Mouse (Mus musculus) adrenal gland, postnatal 25 days (tissue): Measurements from ENCODE around the gene Mea1. TPM values are rescaled to one million over a fixed set of nuclear protein-coding genes. Genes with fewer than 3 reads are reported as not detected.

Experiments used
- total RNA-seq: library from RNA; stranded (reverse); gene quantifications from 2 replicates; pipeline ENCODE4 v1.2.3, GENCODE M21; 2021

The Mea1 gene
- total RNA-seq, 1 experiment from 2014 or later, result 89.2 TPM

Other genes with a start within 250 kb of the Mea1 start
- gene Crip3, start 249.9 kb upstream of the Mea1 start, total RNA-seq, result 0.61 and 1.4 TPM in 2 replicates
- not detected in 2 replicates for gene Slc22a7, start 240.3 kb upstream of the Mea1 start, total RNA-seq
- gene Ttbk1, start 191.1 kb upstream of the Mea1 start, total RNA-seq, result 0.52 and 0.55 TPM in 2 replicates
- 5.3 and 8.4 TPM in 2 replicates for gene Dnph1, start 182.1 kb upstream of the Mea1 start, total RNA-seq
- gene Cul9, start 132.4 kb upstream of the Mea1 start, total RNA-seq, result 21.1 and 32.5 TPM in 2 replicates
- gene Srf, start 122.6 kb upstream of the Mea1 start, total RNA-seq, result 37.1 and 47.1 TPM in 2 replicates
- 8.0 and 16.8 TPM in 2 replicates for gene Ptk7, start 49.3 kb upstream of the Mea1 start, total RNA-seq
- gene Klc4, start 32.8 kb upstream of the Mea1 start, total RNA-seq, result 38.4 and 49.7 TPM in 2 replicates
- gene Mrpl2, start 32.6 kb upstream of the Mea1 start, total RNA-seq, result 96.4 and 119 TPM in 2 replicates
- 41.3 and 51.4 TPM in 2 replicates for gene Cul7, start 28.5 kb upstream of the Mea1 start, total RNA-seq
- 26.8 and 33.4 TPM in 2 replicates for gene Rrp36, start 4.4 kb upstream of the Mea1 start, total RNA-seq
- 73.3 and 86.4 TPM in 2 replicates for gene Klhdc3, start 2.1 kb downstream of the Mea1 start, total RNA-seq
- gene Ppp2r5d, start 26.3 kb downstream of the Mea1 start, total RNA-seq, result 44.9 and 47.2 TPM in 2 replicates
- 60.6 and 68.6 TPM in 2 replicates for gene Pex6, start 32.7 kb downstream of the Mea1 start, total RNA-seq
- 0.61 and 12.4 TPM in 2 replicates for gene Gnmt, start 50.4 kb downstream of the Mea1 start, total RNA-seq
- gene Cnpy3, start 73.4 kb downstream of the Mea1 start, total RNA-seq, result 50.0 and 64.6 TPM in 2 replicates
- gene Ptcra, start 84.9 kb downstream of the Mea1 start, total RNA-seq, result not detected in 2 replicates
- 73.6 and 82.1 TPM in 2 replicates for gene 2310039H08Rik, start 93.8 kb downstream of the Mea1 start, total RNA-seq
- gene Rpl7l1, start 103.9 kb downstream of the Mea1 start, total RNA-seq, result 69.4 and 73.0 TPM in 2 replicates
- gene Bicral, start 179.7 kb downstream of the Mea1 start, total RNA-seq, result 24.6 and 26.0 TPM in 2 replicates
- 19.7 and 24.3 TPM in 2 replicates for gene Tbcc, start 211.9 kb downstream of the Mea1 start, total RNA-seq
- gene Prph2, start 231.7 kb downstream of the Mea1 start, total RNA-seq, result not detected in 2 replicates